Mouse (Mus musculus): ENCODE data around the gene Rsg1. TPM values are rescaled to one million over a fixed set of nuclear protein-coding genes. Genes with fewer than 3 reads are reported as not detected.

Rsg1 gene
- polyA plus RNA-seq, 1 experiment: 0.83 TPM

DNA sequence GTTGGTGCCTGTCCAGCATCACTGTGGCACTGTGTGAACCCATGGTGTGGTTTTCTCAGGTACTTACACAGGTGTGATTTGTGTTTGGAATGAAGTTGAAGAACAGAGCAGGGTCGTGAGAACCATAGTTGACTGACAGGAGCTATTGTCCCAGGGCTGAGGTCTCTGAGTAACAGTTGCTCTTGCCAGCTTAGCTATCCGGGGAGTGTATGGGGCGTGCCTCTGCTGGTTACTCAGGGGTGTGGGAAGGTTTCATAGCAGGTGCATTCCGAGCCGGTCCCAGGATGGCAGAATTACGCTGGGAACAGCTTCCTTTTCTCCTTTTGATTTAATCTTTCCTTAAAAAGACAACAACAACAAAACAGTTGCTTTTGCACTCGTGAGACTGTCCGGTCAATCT is 32.9 kb upstream of the Rsg1 start:
- TF ChIP-seq CTCF (IDR thresholded peaks at IDR 0.05; ENCODE audit: extremely low read depth, insufficient read depth, insufficient read length, insufficient replicate concordance) (no peak), POLR2A (IDR thresholded peaks at IDR 0.05; ENCODE audit: low read depth, low read length) (no peak)
- H3K36me3 ChIP-seq (ENCODE audit: control insufficient read depth, insufficient read depth, low read length): peaks cover 12% of the 10 kb centered on the region

DNA sequence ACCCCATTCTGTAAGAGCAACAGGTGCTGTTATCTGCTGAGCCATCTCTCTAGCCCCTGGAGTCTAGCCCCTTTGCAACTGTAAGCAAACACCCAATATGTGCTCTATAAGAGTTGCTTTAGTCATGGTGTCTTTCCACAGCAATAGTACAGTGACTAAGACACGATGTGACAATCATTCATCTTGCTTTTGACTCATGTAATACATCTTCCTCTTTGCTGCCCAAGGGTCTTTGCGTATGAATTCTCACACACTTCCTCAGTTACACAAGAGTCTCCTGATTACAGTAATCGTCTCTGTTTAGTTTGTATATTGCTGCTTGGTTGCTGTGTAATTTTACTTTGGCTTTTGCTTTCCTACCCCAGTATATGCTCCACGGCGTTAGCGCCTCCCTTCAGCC is 31.8 kb upstream of the Rsg1 start:
- no peak overlapping the region for H3K4me3 ChIP-seq (ENCODE audit: extremely low read depth, insufficient read depth, insufficient read length)
- H3K27ac ChIP-seq (ENCODE audit: insufficient read depth, low read length): no peak overlapping the region
- no peaks in the 10 kb centered on the region for H3K27me3 ChIP-seq (ENCODE audit: control insufficient read depth, insufficient read depth, low read length)
- no peaks in the 10 kb centered on the region for H3K4me1 ChIP-seq (ENCODE audit: control insufficient read depth, insufficient read depth, insufficient read length)
- TF ChIP-seq POLR2A (IDR thresholded peaks at IDR 0.05; ENCODE audit: low read depth, low read length) (no peak), CTCF (IDR thresholded peaks at IDR 0.05; ENCODE audit: extremely low read depth, insufficient read depth, insufficient read length, insufficient replicate concordance) (no peak)
- no peak for DNase-seq (ENCODE audit: low read depth in 1 of 2, low spot score in 2 of 2)
- 89% methylated on average over 6 of the region's 6 CpGs for WGBS
- H3K36me3 ChIP-seq (ENCODE audit: control insufficient read depth, insufficient read depth, low read length): peaks cover 10% of the 10 kb centered on the region

More for the DNA sequence above, 32.9 kb upstream of the Rsg1 start:
- no peaks in the 10 kb centered on the region for H3K27me3 ChIP-seq (ENCODE audit: control insufficient read depth, insufficient read depth, low read length)
- H3K4me1 ChIP-seq (ENCODE audit: control insufficient read depth, insufficient read depth, insufficient read length): no peaks in the 10 kb centered on the region
- DNase-seq (ENCODE audit: low read depth in 1 of 2, low spot score in 2 of 2): no peak
- no peak overlapping the region for H3K27ac ChIP-seq (ENCODE audit: insufficient read depth, low read length)
- no peak overlapping the region for H3K4me3 ChIP-seq (ENCODE audit: extremely low read depth, insufficient read depth, insufficient read length)
- 94% methylated on average over 8 of the region's 8 CpGs for WGBS

DNA sequence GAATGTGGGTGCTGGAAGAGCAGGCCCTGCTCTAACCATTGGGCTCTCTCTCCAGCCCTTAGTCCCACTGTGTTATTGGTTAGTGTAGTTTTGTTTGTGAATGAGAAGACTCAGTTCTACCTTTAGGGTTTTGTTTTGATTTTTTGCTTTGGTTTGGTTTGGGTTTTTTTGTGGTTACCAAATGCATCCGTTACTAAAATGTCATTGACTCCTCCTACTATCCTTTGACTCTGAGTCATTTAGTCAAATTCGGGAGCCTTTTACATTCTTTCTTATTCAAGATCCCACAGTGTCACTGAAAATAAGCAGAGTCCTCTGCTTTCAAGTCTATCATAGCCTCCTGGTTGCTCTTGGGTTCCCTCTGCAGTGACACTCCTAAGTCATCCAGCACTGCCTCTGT is 29.8 kb upstream of the Rsg1 start:
- Histone ChIP-seq H3K36me3 (ENCODE audit: control insufficient read depth, insufficient read depth, low read length) (peaks cover 10% of the 10 kb centered on the region), H3K27ac (ENCODE audit: insufficient read depth, low read length) (no peak overlapping the region)
- 69% methylated on average over 2 of the region's 2 CpGs for WGBS

DNA sequence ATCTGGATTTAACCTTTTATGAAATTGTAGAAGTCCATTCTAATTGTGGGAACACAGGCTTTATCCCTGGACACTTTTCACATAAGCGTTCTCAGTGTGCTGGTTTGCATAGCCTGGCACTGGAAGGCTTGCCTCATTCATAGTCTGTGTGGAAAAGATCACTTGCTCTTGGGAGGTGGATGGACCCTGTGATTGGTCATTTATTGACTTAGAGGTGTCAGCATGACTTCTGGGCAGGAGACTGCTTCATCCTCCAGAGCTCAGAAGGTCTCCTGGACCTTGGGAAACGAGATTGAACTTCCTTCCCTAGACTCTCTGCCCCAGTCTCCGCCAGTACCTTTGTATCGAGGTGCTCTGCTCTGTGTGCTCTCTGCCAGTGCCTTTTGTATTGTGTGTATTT is 29.3 kb upstream of the Rsg1 start:
- 93% methylated on average over 4 of the region's 4 CpGs for WGBS
- Histone ChIP-seq H3K4me1 (ENCODE audit: control insufficient read depth, insufficient read depth, insufficient read length) (no peaks in the 10 kb centered on the region), H3K27me3 (ENCODE audit: control insufficient read depth, insufficient read depth, low read length) (no peaks in the 10 kb centered on the region), H3K4me3 (ENCODE audit: extremely low read depth, insufficient read depth, insufficient read length) (no peak overlapping the region), H3K27ac (ENCODE audit: insufficient read depth, low read length) (no peak overlapping the region), H3K36me3 (ENCODE audit: control insufficient read depth, insufficient read depth, low read length) (peaks cover 10% of the 10 kb centered on the region)
- no peak for TF ChIP-seq POLR2A (IDR thresholded peaks at IDR 0.05; ENCODE audit: low read depth, low read length)
- no peak for TF ChIP-seq CTCF (IDR thresholded peaks at IDR 0.05; ENCODE audit: extremely low read depth, insufficient read depth, insufficient read length, insufficient replicate concordance)
- no peak for DNase-seq (ENCODE audit: low read depth in 1 of 2, low spot score in 2 of 2)

More for the DNA sequence above, 29.8 kb upstream of the Rsg1 start:
- H3K4me3 ChIP-seq (ENCODE audit: extremely low read depth, insufficient read depth, insufficient read length): no peak overlapping the region
- DNase-seq (ENCODE audit: low read depth in 1 of 2, low spot score in 2 of 2): peak in 1 of 2 experiments; percentile 2
- H3K27me3 ChIP-seq (ENCODE audit: control insufficient read depth, insufficient read depth, low read length): no peaks in the 10 kb centered on the region
- H3K4me1 ChIP-seq (ENCODE audit: control insufficient read depth, insufficient read depth, insufficient read length): no peaks in the 10 kb centered on the region
- TF ChIP-seq POLR2A (IDR thresholded peaks at IDR 0.05; ENCODE audit: low read depth, low read length) (no peak), CTCF (IDR thresholded peaks at IDR 0.05; ENCODE audit: extremely low read depth, insufficient read depth, insufficient read length, insufficient replicate concordance) (no peak)

DNA sequence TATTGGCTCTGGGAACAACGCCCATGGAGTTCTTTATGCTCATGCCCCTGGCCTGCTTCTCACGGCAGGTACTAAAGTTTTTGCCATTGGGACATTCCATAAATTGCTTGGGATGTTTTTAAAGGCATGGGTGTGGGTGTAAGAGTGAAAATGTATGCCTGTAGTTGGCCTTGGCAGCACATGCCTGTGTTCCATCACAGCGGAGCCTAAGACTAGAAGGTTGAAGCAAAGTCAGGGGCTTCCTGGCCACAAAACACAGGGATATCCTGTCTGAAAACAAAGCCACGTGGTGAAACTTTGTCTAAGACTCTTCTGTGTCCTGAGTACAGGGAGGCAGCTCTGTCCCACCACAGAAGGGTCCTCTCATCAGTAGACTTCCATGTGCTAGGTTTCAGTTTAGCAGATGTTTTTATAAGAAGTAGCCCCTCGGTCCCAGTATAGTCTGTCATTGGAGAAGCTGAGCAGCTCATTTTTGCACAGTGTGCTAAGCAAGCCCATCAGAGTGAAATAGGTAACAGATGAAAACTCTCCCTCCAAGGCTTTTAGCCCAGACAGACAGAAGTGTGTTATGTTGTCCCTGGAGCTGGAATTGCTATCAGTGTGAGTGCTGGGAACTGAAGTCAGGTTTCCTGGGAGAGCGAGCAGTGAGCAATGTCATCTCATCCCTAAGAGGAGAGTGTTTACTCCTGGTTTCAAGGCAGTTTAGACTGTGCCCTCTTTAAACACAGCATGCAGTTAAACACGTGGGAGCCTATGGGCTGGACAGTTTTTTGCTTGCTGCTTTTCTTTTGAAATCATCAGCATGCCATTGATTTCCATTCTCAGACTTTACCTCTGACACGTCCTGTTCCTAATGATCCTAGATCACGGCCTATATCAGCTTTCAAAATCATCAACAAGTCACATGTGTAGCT is 26.6 kb upstream of the Rsg1 start:
- H3K36me3 ChIP-seq (ENCODE audit: control insufficient read depth, insufficient read depth, low read length): peaks cover 5% of the 10 kb centered on the region
- no peak overlapping the region for H3K4me3 ChIP-seq (ENCODE audit: extremely low read depth, insufficient read depth, insufficient read length)
- no peak for TF ChIP-seq CTCF (IDR thresholded peaks at IDR 0.05; ENCODE audit: extremely low read depth, insufficient read depth, insufficient read length, insufficient replicate concordance)
- TF ChIP-seq POLR2A (IDR thresholded peaks at IDR 0.05; ENCODE audit: low read depth, low read length): no peak
- H3K27me3 ChIP-seq (ENCODE audit: control insufficient read depth, insufficient read depth, low read length): no peaks in the 10 kb centered on the region
- H3K27ac ChIP-seq (ENCODE audit: insufficient read depth, low read length): no peak overlapping the region
- DNase-seq (ENCODE audit: low read depth in 1 of 2, low spot score in 2 of 2): no peak
- WGBS: 78% methylated on average over 9 of the region's 9 CpGs
- no peaks in the 10 kb centered on the region for H3K4me1 ChIP-seq (ENCODE audit: control insufficient read depth, insufficient read depth, insufficient read length)

DNA sequence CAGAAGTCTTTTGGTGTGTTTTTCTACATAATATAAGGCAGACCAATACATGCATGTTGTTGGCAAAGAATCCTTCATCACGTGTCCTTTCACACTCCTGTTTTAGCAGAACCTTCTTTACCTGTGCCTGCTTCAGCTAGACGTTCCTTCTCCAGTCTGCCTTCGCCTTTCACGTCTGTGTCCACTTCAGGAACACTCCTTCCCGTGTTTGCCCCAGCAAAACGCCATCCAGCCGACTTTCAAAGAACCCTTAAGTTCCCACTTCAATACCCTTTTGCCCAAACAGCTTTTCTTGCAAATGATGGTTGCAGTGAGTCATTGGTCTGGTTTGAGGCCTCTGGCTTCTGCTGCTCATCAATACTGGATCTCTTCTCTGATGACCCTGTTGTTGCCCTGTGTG is 22.5 kb upstream of the Rsg1 start:
- Histone ChIP-seq H3K27ac (ENCODE audit: insufficient read depth, low read length) (no peak overlapping the region), H3K4me3 (ENCODE audit: extremely low read depth, insufficient read depth, insufficient read length) (no peak overlapping the region), H3K4me1 (ENCODE audit: control insufficient read depth, insufficient read depth, insufficient read length) (no peaks in the 10 kb centered on the region), H3K36me3 (ENCODE audit: control insufficient read depth, insufficient read depth, low read length) (peaks cover 13% of the 10 kb centered on the region), H3K27me3 (ENCODE audit: control insufficient read depth, insufficient read depth, low read length) (no peaks in the 10 kb centered on the region)
- TF ChIP-seq CTCF (IDR thresholded peaks at IDR 0.05; ENCODE audit: extremely low read depth, insufficient read depth, insufficient read length, insufficient replicate concordance) (no peak), POLR2A (IDR thresholded peaks at IDR 0.05; ENCODE audit: low read depth, low read length) (no peak)
- no peak for DNase-seq (ENCODE audit: low read depth in 1 of 2, low spot score in 2 of 2)
- WGBS: 94% methylated on average over 7 of the region's 7 CpGs

DNA sequence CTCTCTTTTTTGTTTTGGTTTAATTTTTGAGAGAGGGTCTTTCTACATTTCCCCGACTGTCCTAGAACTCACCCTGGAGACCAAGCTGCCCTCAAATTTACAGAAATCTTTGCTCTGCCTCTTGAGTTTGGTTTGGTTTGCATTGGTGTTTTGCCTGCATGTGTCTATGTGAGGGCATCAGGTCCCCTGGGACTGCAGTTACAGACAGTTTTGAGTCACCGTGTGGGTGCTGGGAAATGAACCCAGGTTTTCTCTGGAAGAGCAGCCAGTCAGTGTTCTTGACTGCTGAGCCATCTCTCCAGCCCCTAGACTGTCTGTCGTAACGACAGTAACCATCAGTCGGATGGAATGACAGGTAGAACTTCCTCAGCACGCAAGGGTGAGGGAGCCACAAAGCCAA is 19.2 kb upstream of the Rsg1 start:
- DNase-seq (ENCODE audit: low read depth in 1 of 2, low spot score in 2 of 2): no peak
- no peaks in the 10 kb centered on the region for H3K27me3 ChIP-seq (ENCODE audit: control insufficient read depth, insufficient read depth, low read length)
- 88% methylated on average over 6 of the region's 6 CpGs for WGBS
- H3K36me3 ChIP-seq (ENCODE audit: control insufficient read depth, insufficient read depth, low read length): peaks cover 31% of the 10 kb centered on the region
- TF ChIP-seq POLR2A (IDR thresholded peaks at IDR 0.05; ENCODE audit: low read depth, low read length) (no peak), CTCF (IDR thresholded peaks at IDR 0.05; ENCODE audit: extremely low read depth, insufficient read depth, insufficient read length, insufficient replicate concordance) (no peak)
- H3K4me3 ChIP-seq (ENCODE audit: extremely low read depth, insufficient read depth, insufficient read length): no peak overlapping the region
- no peaks in the 10 kb centered on the region for H3K4me1 ChIP-seq (ENCODE audit: control insufficient read depth, insufficient read depth, insufficient read length)
- H3K27ac ChIP-seq (ENCODE audit: insufficient read depth, low read length): no peak overlapping the region
